Mouse (Mus musculus): ENCODE results near the gene Gm20696.

DNA sequence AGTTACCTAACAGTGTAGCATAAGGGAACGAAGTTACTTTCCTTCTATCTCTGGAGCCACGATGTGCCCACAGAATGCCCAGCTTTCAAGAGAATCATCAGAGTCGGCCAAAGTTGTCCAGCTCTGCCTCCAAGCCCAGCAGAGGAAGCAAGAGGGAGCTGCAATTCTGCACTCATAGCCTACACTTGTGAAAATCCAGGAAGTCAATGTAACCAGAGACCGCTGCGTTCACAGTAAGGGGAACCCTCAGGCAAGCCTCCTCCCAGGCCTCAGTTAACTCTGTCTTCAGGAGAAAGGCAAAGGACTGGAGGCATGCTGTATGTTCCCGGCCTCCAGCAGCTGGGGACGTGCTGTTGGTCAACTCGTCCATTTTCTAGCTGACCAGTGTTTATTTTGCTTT is 693 bp upstream of the Gm20696 start:
- no peak for TF ChIP-seq CTCF (IDR thresholded peaks at IDR 0.05; ENCODE audit: borderline replicate concordance, insufficient read depth, low read depth, low read length)
- TF ChIP-seq POLR2A (IDR thresholded peaks at IDR 0.05; ENCODE audit: borderline replicate concordance, insufficient read depth, low read length), result no peak

Measured in cerebellum, adult 2 months (tissue).